Mouse (Mus musculus) limb, embryonic 13.5 days (tissue): ENCODE results near the gene Synpo2l. TPM values are rescaled to one million over a fixed set of nuclear protein-coding genes. Genes with fewer than 3 reads are reported as not detected.

Experiments
- ATAC-seq: fragments of 200-750 bp; cut with Nextera tagmentation; 2 replicates; pipeline ENCODE4 v1.8.0; 2017; ENCODE audit warnings: low read depth, moderate number of reproducible peaks, moderate TSS enrichment; ENCODE audit not compliant: low FRiP score
- H3K27ac ChIP-seq: fragments of 300-500 bp; sonication (generic); 2 replicates; pipeline ENCODE4 v1.5.1; 2015; ENCODE audit warnings: inconsistent platforms, mild to moderate bottlenecking, moderate library complexity
- H3K27me3 ChIP-seq: fragments of 300-500 bp; sonication (generic); 2 replicates; pipeline ENCODE4 v1.6.1; 2015; ENCODE audit warnings: mild to moderate bottlenecking, inconsistent platforms
- H3K36me3 ChIP-seq: fragments of 300-500 bp; sonication (generic); 2 replicates; pipeline ENCODE4 v1.6.1; 2015; ENCODE audit warnings: inconsistent platforms, mild to moderate bottlenecking, moderate library complexity
- H3K4me1 ChIP-seq: fragments of 300-500 bp; sonication (generic); 2 replicates; pipeline ENCODE4 v1.6.1; 2015; ENCODE audit warnings: inconsistent platforms
- H3K4me2 ChIP-seq: fragments of 300-500 bp; sonication (generic); replicated peaks from 2 replicates; pipeline ENCODE4 v1.6.1; 2015; ENCODE audit warnings: inconsistent platforms, mild to moderate bottlenecking, moderate library complexity
- H3K4me3 ChIP-seq: fragments of 300-500 bp; sonication (generic); 2 replicates; pipeline ENCODE4 v1.5.1; 2015; ENCODE audit warnings: moderate library complexity, mild to moderate bottlenecking, inconsistent platforms
- H3K9ac ChIP-seq: fragments of 300-500 bp; sonication (generic); 2 replicates; pipeline ENCODE4 v1.6.1; 2015; ENCODE audit warnings: mild to moderate bottlenecking, inconsistent platforms
- H3K9me3 ChIP-seq: fragments of 300-500 bp; sonication (generic); 2 replicates; pipeline ENCODE4 v1.6.1; 2016; ENCODE audit warnings: inconsistent platforms
- WGBS: fragments of 180-500 bp; shearing (Covaris S2); methylation state at CpG from one replicate; pipeline ENCODE4 v1.1.7; 2015; 5-methylcytosine and 5-hydroxymethylcytosine counted together
- microRNA-seq: library from miRNA; unstranded; fragments of <30 nt; microRNA quantifications from one replicate; pipeline ENCODE4, GENCODE M21; 2016
- polyA plus RNA-seq: library from polyadenylated mRNA; unstranded; fragments of >200 nt; fragmentation: Nextera tagmentation; extraction: Ambion mirVana; gene quantifications from 2 replicates; pipeline ENCODE4 v1.2.1, GENCODE M21; 2015

Synpo2l gene
- polyA plus RNA-seq, 1 experiment from 2014 or later, result 20.8 TPM

GRCm38 (mm10) chr14:20610146-20610545 lies 58.0 kb downstream of the Synpo2l start:
- WGBS, result 81% methylated on average over 4 of the region's 4 CpGs
- ATAC-seq, result no peak
- Histone ChIP-seq H3K9me3 (no peaks in the 10 kb centered on the region), H3K4me2 (no peak overlapping the region), H3K36me3 (peaks cover 13% of the 10 kb centered on the region), H3K4me1 (no peaks in the 10 kb centered on the region), H3K4me3 (no peak overlapping the region), H3K9ac (no peak overlapping the region), H3K27ac (no peak overlapping the region), H3K27me3 (no peaks in the 10 kb centered on the region)

GRCm38 (mm10) chr14:20609519-20609918 lies 58.6 kb downstream of the Synpo2l start:
- Histone ChIP-seq H3K4me3 (no peak overlapping the region), H3K4me1 (no peaks in the 10 kb centered on the region), H3K27me3 (no peaks in the 10 kb centered on the region), H3K4me2 (no peak overlapping the region), H3K9ac (no peak overlapping the region), H3K36me3 (peaks cover 13% of the 10 kb centered on the region), H3K27ac (no peak overlapping the region), H3K9me3 (no peaks in the 10 kb centered on the region)
- WGBS, result 79% methylated on average over 3 of the region's 3 CpGs
- ATAC-seq, result no peak

Small RNA genes lying within 50 kb of the gene (microRNA-seq; reads per million reads assigned to microRNA genes)
- gene Mir6946, result not detected

Other genes with a start within 250 kb of the Synpo2l start
- 0.19 and 0.31 TPM in 2 replicates for gene Cfap70, start 216.1 kb downstream of the Synpo2l start, polyA plus RNA-seq
- gene Anxa7, start 188.2 kb downstream of the Synpo2l start, polyA plus RNA-seq, result 36.1 and 37.4 TPM in 2 replicates
- 1.3 and 1.9 TPM in 2 replicates for gene Mss51, start 171.5 kb downstream of the Synpo2l start, polyA plus RNA-seq
- 59.8 and 60.5 TPM in 2 replicates for gene Ppp3cb, start 121.8 kb downstream of the Synpo2l start, polyA plus RNA-seq
- gene Usp54, start 27.3 kb downstream of the Synpo2l start, polyA plus RNA-seq, result 7.3 and 9.1 TPM in 2 replicates
- 2.4 and 2.8 TPM in 2 replicates for gene Myoz1, start 11.8 kb downstream of the Synpo2l start, polyA plus RNA-seq
- gene Sec24c, start 6.0 kb upstream of the Synpo2l start, polyA plus RNA-seq, result 85.0 and 90.7 TPM in 2 replicates
- 27.4 and 28.5 TPM in 2 replicates for gene Fut11, start 26.6 kb upstream of the Synpo2l start, polyA plus RNA-seq
- gene Chchd1, start 34.7 kb upstream of the Synpo2l start, polyA plus RNA-seq, result 194 and 196 TPM in 2 replicates
- 40.3 and 43.1 TPM in 2 replicates for gene Zswim8, start 39.2 kb upstream of the Synpo2l start, polyA plus RNA-seq
- 27.9 and 30.5 TPM in 2 replicates for gene Ndst2, start 66.2 kb upstream of the Synpo2l start, polyA plus RNA-seq
- 63.5 and 74.6 TPM in 2 replicates for gene Camk2g, start 125.7 kb upstream of the Synpo2l start, polyA plus RNA-seq
- gene Plau, start 168.3 kb upstream of the Synpo2l start, polyA plus RNA-seq, result 2.9 and 3.0 TPM in 2 replicates